Mouse (Mus musculus): ENCODE measurements at regions not wholly inside any gene's neighbourhood (a gene's known extent, or its start where the extent isn't known, plus 50 kb on each side); places are given as distances from the start of the nearest gene placed in this dataset.

DNA sequence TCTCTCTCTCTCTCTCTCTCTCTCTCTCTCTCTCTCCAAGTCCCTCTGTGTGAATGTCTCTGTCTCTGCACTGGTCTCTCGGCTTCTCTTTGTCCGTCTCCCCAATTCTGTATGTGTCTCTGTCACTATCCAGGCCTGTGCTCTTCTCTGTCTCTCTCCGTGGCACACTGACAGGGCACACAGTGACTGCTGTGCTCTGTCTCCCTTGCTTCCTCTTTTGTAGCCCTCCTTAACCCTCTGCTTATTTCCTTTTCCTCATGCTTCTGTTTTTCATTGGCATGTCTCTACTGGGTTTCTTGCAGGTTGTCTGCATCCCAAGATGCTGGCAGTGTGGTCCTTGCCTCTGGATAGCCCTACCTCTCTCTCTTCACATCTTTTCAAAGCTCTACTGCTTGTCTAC lies 229.0 kb upstream of the Id2 start:
- DNase-seq: no peak

DNA sequence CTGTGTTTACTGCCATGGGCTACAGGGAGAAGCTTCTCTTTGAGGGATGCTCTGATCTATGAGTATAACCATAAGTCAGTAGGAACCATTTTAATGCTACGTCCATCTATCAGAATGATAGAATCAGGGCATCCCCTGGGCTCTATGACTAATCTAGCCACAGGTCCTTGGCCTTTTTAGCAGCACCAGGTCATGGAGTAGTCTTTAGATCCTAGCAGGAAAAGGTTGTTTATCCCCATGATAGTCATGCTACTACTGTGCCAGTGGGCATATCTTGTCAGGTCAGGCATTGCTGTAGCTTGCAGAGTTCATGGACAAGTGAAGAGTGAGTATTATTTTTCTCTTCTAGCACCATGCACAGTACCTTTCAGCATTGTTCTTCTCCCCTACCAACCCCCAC lies 226.2 kb upstream of the Id2 start:
- DNase-seq: no peak

DNA sequence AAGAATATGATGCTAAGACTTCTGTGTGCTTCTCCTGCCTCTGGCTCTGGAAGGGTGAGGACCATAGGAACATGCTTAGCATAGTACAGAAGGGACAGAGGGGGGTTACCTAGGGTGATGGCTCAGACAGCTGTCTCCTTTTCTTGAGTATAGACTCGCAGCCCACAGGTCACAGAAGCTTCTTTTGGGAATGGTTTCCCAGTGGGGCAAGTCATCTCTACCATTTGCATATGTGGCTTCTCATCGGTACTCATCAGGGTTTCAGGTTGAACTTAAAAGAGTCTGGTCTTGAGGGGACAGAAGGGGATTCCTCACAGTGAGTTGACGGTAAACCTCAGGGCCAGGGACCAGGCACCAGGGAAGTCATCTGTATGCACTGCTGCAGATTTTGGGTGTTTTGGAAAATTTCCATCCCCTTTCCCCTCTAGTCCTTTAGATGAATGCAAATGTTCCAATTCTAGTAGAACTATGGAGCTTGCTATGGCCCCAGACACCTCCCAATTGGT lies 223.4 kb upstream of the Id2 start:
- no peak for DNase-seq

DNA sequence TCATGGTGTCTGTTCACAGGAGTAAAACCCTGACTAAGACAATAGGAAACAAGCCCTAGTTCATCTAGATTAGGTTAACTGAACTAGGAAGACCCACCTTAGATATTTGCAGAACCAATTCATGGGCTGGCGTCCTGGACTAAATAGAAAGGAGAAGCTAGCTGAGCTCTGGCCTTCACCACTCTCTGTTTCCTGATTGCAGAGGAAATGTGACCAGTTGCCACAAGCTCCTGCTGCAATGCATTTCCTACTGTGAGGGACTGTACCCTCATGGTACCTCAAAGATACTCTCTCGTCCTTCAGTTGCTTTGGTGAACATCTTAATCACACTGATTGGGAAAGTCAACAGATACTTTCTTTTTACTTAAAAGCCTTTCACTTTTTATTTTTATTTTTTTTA lies 222.9 kb upstream of the Id2 start:
- no peak for DNase-seq

DNA sequence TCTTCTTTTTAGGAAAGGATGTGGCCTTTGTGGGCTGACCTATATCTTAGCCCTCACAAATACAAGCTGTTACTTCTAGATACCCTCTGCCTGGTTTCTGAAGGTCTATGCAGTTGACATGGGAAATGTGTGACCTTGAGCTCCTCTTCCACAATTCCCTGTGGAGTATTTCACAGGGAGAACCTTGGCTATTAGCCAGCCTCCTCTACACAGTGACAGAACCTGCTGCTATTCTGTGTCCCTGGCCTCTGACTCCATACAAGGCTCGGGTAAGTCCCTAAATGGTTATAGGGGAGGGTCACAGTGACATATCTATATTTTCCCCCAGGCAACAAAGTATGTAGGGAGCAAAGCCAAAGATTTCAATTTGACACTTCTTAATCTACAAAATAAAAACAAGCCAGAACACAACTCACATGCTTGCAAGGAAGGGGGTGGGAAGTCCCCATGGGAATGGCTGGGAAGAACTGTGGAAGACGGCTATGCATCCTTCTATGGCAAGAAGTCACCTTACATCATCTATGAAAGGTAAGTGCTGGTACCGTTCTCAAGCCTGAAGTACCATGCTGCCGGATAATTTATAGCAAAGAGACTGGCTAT lies 221.2 kb upstream of the Id2 start:
- no peak for DNase-seq

DNA sequence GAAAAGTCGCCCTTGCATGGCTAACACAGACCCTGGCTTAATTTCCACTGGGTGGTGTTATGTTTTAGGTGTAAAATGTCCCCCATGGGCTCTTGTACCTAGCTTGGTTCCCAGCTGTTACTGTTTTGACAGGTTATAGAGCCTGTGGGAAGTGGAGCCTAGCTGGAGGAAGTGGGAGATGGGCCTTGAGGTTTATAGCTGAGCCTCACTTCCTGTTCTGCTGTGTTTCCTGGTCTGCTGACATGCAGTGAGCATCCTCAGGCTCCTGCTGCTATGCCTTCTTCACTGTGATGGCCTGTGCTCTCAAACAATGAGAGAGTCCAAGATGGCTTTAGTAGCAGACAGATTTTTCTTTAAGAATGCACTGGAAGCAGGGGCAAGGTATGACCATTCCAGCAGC lies 219.0 kb upstream of the Id2 start:
- DNase-seq: no peak

DNA sequence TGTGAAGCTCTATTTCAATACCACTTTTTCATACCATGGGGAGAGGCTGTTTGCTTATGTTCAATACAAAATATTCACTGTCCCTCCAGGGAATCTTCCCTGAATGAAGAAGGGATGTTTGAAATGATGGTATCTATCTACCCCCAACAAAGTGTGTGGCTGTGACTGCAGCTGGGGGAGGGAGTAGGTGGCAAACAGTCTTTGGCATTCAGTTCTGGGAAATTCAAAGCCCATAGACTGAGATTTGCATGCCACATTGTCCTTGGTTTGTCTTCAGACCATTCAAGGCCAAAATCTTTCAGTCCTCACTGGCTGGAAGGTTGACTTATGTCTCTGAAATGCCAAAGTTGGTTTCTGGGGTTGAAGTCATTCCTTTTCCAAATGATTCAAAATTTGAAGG lies 216.3 kb upstream of the Id2 start:
- DNase-seq: no peak

DNA sequence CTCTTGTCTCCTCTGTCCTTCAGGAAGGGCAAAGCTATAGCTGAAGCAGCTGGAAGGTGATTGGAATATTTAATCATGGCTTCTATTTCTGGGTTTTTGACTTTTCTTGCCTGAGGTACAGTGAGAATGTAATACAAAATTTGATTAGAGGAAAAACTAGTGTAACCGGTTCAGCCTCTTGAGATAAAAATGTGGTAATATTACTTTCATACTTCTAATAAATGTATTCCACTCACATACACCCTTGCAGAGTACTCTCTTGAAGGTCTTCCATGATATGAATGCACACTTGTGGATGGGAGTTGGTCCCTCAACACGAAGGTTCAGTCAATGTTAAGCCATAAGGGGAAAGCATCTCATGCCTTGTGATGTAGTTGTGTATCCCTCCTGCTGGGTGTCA lies 215.4 kb upstream of the Id2 start:
- no peak for DNase-seq

DNA sequence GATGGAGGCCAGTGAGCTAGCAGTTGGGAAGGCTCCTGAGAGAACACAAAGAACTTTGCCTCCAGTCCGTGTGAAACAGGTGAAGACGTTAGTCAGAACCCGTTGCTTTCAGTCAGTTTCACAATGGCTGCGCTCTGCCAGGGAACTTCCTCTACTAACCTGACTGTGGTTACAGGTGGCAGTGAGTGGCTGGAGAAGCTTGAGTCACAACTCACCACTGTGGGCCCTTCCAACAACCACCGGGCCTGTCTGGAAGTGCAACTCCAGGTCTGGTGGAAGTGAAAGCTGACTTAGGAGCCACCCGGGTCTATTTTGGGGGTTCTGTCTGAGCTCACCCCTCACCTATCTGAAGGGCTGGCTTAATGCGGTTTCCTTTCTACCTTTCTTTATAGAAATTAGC lies 214.8 kb upstream of the Id2 start:
- DNase-seq: no peak

DNA sequence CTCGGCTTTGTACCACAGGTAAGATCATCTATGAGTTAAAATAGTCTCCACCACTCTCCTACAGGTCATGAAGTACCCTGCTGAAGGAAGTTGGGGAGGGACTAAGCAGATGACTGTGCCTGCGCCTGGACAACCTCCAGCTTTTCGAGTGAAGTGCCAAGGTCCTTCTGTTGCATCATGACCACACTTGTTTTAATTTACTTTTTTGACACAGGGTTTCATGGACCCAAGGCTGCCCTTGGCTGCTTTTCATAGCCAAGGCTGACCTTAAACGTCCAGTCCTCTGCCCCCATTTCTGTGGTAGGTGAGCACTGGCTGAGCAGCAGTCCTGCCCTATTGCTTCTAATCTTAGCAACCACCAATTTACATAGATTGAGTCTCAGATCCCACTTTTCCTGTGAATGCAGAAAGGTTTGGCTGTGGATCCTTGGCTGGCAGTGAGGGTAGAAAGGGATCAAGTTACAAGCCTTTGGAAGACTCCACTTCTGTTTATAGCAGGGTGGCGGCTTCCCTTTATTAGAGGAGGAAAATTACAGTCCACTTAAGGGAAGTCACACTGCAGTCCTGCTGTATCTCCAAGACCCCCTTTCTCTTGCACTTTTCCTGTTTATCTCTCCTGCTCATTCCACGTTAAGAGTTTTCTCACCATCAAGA lies 213.5 kb upstream of the Id2 start:
- peak in 1 of 2 experiments; percentile 18 for DNase-seq

DNA sequence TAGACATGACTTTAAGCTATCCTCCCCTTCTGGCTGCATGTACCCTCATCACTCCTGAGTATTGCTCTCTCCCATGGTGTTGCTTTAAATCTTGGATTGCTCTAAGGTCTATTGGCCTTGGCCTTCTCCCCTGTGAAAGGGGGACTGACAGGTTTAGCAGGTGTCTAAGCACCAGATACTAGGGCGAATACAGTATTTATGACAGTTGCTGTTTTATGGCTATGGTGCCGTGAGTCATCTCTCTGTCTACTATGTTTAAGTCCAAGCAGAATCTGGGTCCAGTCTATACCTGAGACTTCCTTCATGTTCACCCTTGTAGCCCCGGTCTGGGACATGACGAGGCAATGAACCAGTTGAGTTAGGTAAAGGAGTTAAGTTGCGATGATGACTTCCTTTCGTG lies 212.3 kb upstream of the Id2 start:
- DNase-seq: no peak

DNA sequence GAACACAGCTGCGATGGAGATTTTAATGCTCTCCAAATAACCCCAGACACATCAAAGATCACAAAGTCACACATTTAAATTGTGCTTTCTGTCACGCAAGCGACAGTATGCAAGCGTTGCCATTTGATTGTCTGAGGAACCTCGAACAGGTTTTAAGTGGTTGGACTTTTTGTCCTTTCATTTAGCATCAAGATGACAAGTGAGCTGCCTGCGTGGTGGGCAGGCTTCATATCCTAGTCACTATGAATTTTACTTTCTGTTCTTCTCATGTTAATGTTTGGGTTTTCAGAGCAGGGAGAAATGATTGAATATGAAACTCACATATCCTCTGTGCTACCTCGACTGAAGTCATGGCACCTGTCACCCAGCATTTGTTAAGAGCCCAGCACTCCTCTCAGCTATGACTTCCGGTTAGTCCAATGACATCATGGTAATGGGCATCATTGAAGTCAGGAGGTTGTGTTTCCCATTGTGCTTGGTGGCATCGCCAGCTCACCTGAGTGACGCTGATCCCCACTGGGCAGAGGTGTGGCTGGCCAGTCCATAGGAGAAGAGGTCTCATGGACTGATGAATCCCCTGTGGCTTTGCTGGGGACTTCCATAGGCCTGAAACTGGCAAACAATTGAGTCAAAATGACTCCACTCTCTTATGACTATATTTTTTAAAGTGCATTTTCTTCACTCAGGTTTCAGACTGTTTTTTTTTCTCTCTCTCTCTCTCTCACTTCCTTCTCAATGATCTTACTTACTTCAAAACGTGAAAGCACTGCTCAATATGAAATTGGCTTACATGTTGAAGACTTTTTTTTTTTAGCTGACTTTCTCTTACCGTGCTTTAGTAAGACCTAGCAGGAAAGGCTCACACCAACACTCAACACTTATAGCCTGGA lies 209.1 kb upstream of the Id2 start:
- no peak for DNase-seq

DNA sequence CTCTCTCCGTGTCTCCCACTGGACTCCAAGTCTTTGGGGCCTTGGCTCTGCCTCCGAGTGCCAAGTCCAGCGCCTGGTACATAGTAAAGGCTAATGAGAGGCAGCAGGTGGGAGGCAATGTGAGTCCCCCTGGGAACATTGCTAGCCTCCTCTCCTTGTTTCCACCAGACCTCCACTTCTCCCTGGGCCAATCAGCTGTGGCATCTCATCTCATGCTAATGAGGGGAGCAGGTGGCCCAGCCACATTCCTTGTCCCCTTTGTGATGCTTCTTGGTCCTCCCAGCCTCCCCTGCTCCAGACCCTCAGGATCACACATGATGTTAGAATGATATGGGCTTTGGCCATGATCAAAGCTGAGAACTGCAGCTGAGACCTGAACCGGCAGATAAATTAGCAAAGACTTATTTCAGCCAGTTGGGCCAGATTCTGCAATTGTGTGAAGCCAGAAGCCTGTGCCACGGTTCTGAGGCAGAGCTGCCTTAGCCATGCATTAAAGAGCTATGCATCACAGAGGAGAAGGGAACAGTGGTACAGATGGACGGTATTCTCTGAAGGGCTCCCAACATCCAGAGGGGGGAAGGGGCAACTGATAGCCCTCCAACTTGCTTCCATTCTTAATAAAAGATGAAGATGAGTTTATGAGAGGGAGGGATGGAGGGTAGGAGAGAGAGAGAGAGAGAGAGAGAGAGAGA lies 208.0 kb upstream of the Id2 start:
- DNase-seq: no peak

DNA sequence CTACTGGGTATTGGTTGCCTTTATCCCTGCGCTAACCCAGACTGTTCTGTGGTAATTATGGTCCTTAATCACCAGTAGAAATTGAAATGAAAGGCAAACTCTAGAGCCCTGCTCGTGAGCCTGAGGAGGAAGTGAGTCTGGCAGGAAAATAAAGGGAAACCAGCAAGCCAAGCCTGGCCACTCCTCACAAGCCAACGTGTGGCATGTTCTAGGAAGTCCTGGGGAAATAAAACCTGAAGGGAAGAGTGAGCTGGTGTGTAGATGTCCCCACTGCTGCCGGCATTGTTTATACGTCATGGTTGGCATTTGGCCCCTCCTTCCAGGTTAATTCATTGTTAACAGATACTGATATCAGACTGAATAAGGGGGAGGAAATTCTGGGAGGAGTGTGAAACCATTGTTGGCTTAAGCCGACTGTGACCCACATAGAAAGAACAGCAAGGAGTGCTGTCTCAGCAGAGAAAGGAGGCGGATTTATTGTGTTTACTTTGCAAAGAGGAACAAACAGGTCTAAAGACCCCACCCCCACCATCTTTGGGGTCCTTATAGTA lies 206.6 kb upstream of the Id2 start:
- DNase-seq: peak in 1 of 2 experiments; percentile 20

DNA sequence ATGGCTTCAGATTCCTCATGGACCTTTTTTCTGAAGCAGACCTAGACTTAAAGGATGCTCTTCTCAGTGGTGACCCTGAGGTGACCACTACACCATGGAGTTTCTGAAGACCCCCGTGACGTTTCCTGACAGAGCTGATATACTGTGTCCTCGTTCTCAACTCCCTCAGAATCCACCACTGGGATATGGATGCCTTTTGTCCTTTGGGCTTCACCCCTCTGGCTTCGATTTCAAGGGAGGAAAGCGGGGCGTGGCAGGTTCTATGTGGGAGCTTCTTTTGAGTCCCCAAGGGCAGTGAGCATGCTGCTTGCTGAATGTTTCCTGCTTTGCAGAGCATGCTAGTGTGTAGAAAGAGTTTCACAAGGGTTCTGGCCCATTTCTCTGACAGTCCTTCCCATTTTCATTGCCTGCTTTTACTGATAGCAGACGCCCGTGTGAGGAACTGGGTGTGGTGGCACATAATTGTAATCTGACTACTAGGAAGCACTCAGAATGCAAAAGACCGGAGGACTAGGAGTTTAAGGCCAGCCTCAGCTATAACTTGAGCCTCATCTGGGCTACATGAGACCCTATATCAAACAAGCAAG lies 204.0 kb upstream of the Id2 start:
- DNase-seq: peak; percentile 26 to 42

DNA sequence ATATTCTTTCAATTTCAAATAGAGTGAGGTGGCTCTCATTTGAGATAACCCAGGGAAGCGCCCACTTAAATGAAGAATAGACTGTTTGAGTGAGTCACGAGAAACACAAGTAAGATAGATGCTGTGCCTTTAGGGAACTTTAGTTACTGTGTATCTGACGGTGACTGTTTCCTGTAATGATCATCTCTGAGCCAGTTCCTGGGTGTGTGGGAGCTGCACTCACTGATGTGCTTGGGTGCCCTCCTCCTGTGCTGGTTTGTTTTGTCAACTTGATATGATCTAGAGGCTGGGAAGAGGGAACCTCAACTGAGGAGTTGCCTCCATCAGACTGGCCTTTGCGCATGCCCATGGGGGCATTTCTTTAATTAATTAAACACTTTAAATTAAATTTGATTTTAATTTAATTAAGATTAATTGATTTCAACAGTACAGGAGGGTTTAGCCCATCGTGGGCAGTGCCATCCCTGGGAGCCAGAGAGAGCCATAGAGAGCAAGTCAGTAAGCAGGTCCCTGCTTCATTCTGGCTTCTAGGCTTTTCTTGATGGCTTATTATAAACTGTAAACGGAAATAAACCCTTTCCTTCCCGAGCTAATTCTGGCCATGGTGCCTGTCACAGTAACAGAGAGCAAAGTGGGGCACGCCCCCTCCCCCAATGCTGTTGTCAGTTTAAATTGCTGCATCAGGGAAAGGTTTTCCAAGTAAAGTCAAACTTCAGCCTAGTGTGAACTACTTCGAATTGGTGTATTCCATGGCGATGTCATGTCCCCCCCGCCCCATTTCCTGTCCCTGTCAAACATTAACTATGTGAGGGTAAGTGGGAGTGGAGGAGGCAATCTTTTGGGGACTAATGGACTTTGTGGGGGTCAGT lies 202.9 kb upstream of the Id2 start:
- no peak for DNase-seq

DNA sequence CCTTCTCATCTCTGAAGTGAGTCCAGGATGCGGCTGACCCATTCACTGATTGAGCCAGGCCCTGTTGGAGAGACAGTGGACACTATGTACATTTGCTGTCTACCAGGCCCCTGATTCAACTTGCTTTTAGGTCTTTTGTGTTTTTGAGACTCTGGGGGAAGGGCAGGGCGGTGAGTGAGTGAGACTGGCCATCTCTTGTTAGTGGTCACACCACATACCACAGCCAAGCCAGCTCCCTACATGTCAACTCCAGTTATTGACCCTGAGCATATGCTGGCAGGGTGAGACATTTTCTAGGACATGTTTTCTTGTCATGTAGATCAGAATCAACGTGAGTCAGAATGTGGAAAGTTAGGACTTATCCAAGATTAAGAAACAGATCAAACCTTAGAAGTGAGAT lies 201.8 kb upstream of the Id2 start:
- DNase-seq: no peak

DNA sequence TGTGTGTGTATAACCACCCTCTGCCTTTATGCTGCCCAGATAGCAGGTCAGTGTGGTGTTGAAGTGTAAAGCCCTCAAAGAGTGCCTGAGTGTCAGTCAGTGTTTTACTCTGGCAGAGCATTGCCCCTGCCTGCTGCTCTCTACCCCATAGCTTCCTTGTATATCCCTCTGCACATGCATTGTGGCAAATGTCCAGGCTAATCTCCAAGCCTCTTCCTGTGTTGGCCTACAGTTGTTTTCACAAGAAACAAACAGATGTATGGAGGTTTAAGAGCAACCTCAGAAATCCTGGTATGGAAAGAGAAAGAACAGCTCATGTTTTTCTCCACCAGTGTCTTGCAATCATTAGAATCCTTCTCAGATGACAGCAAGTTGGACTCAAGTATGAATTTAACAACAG lies 201.0 kb upstream of the Id2 start:
- DNase-seq: no peak

DNA sequence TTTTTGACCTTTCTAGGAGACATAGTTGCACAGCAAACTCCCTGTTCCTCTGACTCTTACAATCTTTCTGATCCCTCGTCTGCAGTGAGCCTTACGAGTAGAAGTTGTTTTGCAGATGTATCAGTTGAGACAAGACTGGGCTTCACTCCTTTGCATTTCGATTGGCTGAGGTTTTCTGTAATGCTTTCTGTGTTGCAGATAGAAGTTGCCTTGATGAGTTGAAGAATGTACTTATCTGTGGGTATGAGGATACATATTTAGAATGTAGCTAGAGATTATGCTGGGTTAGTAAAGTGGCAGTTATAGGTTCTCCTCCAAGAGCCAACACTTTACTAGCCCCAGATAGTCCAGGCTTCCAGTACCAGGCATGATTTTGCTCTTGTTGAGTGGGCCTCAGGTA lies 199.7 kb upstream of the Id2 start:
- DNase-seq: no peak

DNA sequence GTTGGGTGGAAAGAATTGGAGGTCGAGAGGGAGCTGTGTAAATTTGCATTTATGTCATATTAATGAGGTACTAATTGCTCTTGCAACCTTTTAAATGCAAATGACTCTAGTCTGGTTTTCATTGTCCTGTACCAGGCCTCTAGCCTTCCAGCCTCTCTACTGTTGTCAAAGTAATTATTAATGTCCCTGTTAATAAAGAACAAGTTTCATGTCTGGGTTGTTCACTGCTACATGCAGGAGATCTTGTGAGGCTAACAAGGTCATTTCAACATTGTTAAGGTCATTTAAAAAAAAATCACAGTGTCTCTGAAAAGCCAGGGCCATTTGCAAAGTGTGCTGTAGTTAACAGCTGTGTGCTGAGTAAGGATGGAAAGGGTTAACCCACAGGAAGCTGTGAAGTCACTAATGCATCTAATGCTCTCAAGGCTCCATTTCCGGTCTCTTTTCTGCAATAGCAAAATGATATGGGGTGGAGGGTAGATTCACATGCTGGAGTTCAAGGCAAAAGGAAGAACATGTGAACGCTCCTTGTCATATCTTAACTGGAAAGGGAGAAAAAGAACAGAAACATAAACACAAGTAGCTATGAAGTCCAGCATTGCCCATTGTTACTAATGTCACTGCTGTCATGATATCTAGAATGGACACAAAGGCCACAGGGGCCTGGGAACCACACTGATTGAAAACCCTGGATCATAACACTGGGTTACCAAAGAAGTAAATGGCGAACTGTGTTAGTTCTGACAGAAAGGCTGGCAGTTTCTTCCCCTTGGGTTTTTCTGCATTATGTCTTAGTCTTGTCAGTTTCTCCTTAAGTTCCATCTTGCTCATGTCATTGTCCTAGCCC lies 197.5 kb upstream of the Id2 start:
- no peak for DNase-seq

All from heart, adult 18-20 months (tissue).